In genomic region chr16:20715566-20715965, GRCm38 (mm10) we compare ENCODE assay signal across 9 mouse cellular contexts. TPM values are rescaled to one million over a fixed set of nuclear protein-coding genes. Genes with fewer than 3 reads are reported as not detected.
DNase-seq lines count a peak whose midpoint lies in the region; ATAC-seq and TF ChIP-seq lines count a peak whose summit lies in the region.
"Had no signal": no experiment of that assay in that cellular context is flagged by ENCODE, and none has a peak within 500 bp of the region (broad histone marks: within the 10 kb centered on the region; RNA-seq: fewer than 3 reads in every experiment).

No protein-coding gene starts in this region.

- H3K27me3 ChIP-seq in hindbrain, embryonic 13.5 days = no peaks in the 10 kb centered on the region
- no peaks in the 10 kb centered on the region for H3K27me3 ChIP-seq in midbrain, embryonic 15.5 days (replicated peaks)

- H3K9me3 ChIP-seq in hindbrain, embryonic 13.5 days = no peaks in the 10 kb centered on the region
- H3K9me3 ChIP-seq in midbrain, embryonic 15.5 days = no peaks in the 10 kb centered on the region

- H3K36me3 ChIP-seq in hindbrain, embryonic 13.5 days = peaks cover 42% of the 10 kb centered on the region
- peaks cover 7% of the 10 kb centered on the region; the same call in 1 of the 2 replicates for H3K36me3 ChIP-seq in midbrain, embryonic 15.5 days (replicated peaks)

- H3K27ac ChIP-seq in layer of hippocampus, adult 2 months = peak overlapping the region; percentile 94
- peak overlapping the region; percentile 88 for H3K27ac ChIP-seq in cortical plate, adult 2 months (ENCODE audit: insufficient read depth, low read length)
- H3K27ac ChIP-seq in hindbrain, embryonic 13.5 days = peak overlapping the region; percentile 95
- H3K27ac ChIP-seq in midbrain, embryonic 15.5 days = peak overlapping the region; percentile 90

- peak overlapping the region; percentile 74 for H3K4me3 ChIP-seq in layer of hippocampus, adult 2 months
- H3K4me3 ChIP-seq in cortical plate, adult 2 months (ENCODE audit: insufficient read depth, low read length) = peak overlapping the region; percentile 72
- H3K4me3 ChIP-seq in hindbrain, embryonic 13.5 days = peak overlapping the region; percentile 69
- H3K4me3 ChIP-seq in midbrain, embryonic 15.5 days = peak overlapping the region; percentile 70

- H3K4me2 ChIP-seq in hindbrain, embryonic 13.5 days = peak overlapping the region; percentile 96
- peak overlapping the region; percentile 98 for H3K4me2 ChIP-seq in midbrain, embryonic 15.5 days

- no peak for DNase-seq in layer of hippocampus, adult 2 months (ENCODE audit: low spot score in 2 of 2)
- DNase-seq in layer of hippocampus, adult 9-10 months (ENCODE audit: low spot score) = no peak
- no peak for DNase-seq in frontal cortex, postnatal 36 days (ENCODE audit: low spot score in 2 of 2)
- no peak for DNase-seq in adrenal gland, postnatal 4 days (ENCODE audit: low spot score in 2 of 2)
- DNase-seq in adrenal gland, adult 8-10 months = no peak

- TF ChIP-seq CTCF in layer of hippocampus, adult 2 months (conservative IDR thresholded peaks at IDR 0.05) = no peak
- TF ChIP-seq CTCF in cortical plate, adult 2 months (IDR thresholded peaks at IDR 0.05; ENCODE audit: extremely low read depth, insufficient read depth, low read length) = no peak

- WGBS in hindbrain, embryonic 13.5 days = under 1% methylated on average over 11 of the region's 12 CpGs
- WGBS in midbrain, embryonic 15.5 days = 1% methylated on average over 12 of the region's 12 CpGs

- ATAC-seq in hindbrain, embryonic 13.5 days (ENCODE audit: low FRiP score) = no peak; the same call in 1 of the 2 replicates
- no peak for ATAC-seq in midbrain, embryonic 15.5 days (replicated peaks)

- no peak for TF ChIP-seq POLR2A in cortical plate, adult 2 months (IDR thresholded peaks at IDR 0.05; ENCODE audit: extremely low read depth, insufficient read depth, low read length)

- peaks cover 1% of the 10 kb centered on the region; the same call in 1 of the 2 replicates for H3K4me1 ChIP-seq in cortical plate, adult 2 months (ENCODE audit: control insufficient read depth, insufficient read depth, low read length)
- peaks cover 44% of the 10 kb centered on the region for H3K4me1 ChIP-seq in hindbrain, embryonic 13.5 days (replicated peaks)
- H3K4me1 ChIP-seq in midbrain, embryonic 15.5 days = peaks cover 43% of the 10 kb centered on the region

- peak overlapping the region; percentile 86 for H3K9ac ChIP-seq in hindbrain, embryonic 13.5 days
- peak overlapping the region; percentile 67 for H3K9ac ChIP-seq in midbrain, embryonic 15.5 days

RNA-seq across cellular contexts. Expression of gene Polr2h, which starts 1.9 kb away (rescaled TPM):
- total RNA-seq in layer of hippocampus, adult 2 months (2021) = 10 to 100 TPM; 26.1 TPM
- 52.5 and 53.1 TPM in 2 replicates for polyA plus RNA-seq in cortical plate, adult 2 months (2012; rRNA removed)
- polyA plus RNA-seq in hindbrain, embryonic 13.5 days (2015; fragmentation: Nextera tagmentation; extraction: Ambion mirVana) = 83.5 and 93.7 TPM in 2 replicates
- 82.3 and 90.6 TPM in 2 replicates for polyA plus RNA-seq in midbrain, embryonic 15.5 days (2015; fragmentation: Nextera tagmentation; extraction: Ambion mirVana)
- 10 to 100 TPM; 39.8 to 41.0 TPM for total RNA-seq in adrenal gland, postnatal 4 days (2021)
- total RNA-seq in adrenal gland, adult 8-10 months (2022) = 10 to 100 TPM; 44.3 to 56.0 (median 51.0) TPM

RNA-seq across cellular contexts. Expression of gene Clcn2, which starts 2.0 kb away (rescaled TPM):
- 10 to 100 TPM; 74.2 to 79.5 TPM for total RNA-seq in layer of hippocampus, adult 2 months (2021)
- 122 and 132 TPM in 2 replicates for polyA plus RNA-seq in cortical plate, adult 2 months (2012; rRNA removed)
- polyA plus RNA-seq in hindbrain, embryonic 13.5 days (2015; fragmentation: Nextera tagmentation; extraction: Ambion mirVana) = 30.2 and 31.1 TPM in 2 replicates
- 33.7 and 33.8 TPM in 2 replicates for polyA plus RNA-seq in midbrain, embryonic 15.5 days (2015; fragmentation: Nextera tagmentation; extraction: Ambion mirVana)
- total RNA-seq in adrenal gland, postnatal 4 days (2021) = 10 to 100 TPM; 49.6 to 57.3 TPM
- total RNA-seq in adrenal gland, adult 8-10 months (2022) = 10 to 100 TPM; 44.5 to 52.2 (median 47.6) TPM

RNA-seq across cellular contexts. Expression of gene Chrd, which starts 17.4 kb away (rescaled TPM):
- 10 to 100 TPM; 87.0 to 90.7 TPM for total RNA-seq in layer of hippocampus, adult 2 months (2021)
- polyA plus RNA-seq in cortical plate, adult 2 months (2012; rRNA removed) = 71.8 and 94.6 TPM in 2 replicates
- polyA plus RNA-seq in hindbrain, embryonic 13.5 days (2015; fragmentation: Nextera tagmentation; extraction: Ambion mirVana) = 5.7 and 6.4 TPM in 2 replicates
- 5.6 and 5.7 TPM in 2 replicates for polyA plus RNA-seq in midbrain, embryonic 15.5 days (2015; fragmentation: Nextera tagmentation; extraction: Ambion mirVana)
- 10 to 100 TPM; 14.8 to 17.1 TPM for total RNA-seq in adrenal gland, postnatal 4 days (2021)
- total RNA-seq in adrenal gland, adult 8-10 months (2022) = 10 to 100 TPM; 10.2 to 30.3 (median 20.0) TPM
- total RNA-seq: megakaryocyte progenitor cell, adult 5-6 weeks had no signal

RNA-seq across cellular contexts. Expression of gene Thpo, which starts 18.7 kb away (rescaled TPM):
- total RNA-seq in layer of hippocampus, adult 2 months (2021) = 10 to 100 TPM; 12.5 to 16.2 TPM
- polyA plus RNA-seq in cortical plate, adult 2 months (2012; rRNA removed) = 20.6 and 27.1 TPM in 2 replicates
- 0.88 and 1.1 TPM in 2 replicates for polyA plus RNA-seq in hindbrain, embryonic 13.5 days (2015; fragmentation: Nextera tagmentation; extraction: Ambion mirVana)
- polyA plus RNA-seq in midbrain, embryonic 15.5 days (2015; fragmentation: Nextera tagmentation; extraction: Ambion mirVana) = 1.3 and 1.7 TPM in 2 replicates
- 1 to 10 TPM; 3.8 to 5.0 TPM for total RNA-seq in adrenal gland, postnatal 4 days (2021)
- 1 to 10 TPM; 2.3 to 3.1 (median 2.7) TPM for total RNA-seq in adrenal gland, adult 8-10 months (2022)
- total RNA-seq: megakaryocyte progenitor cell, adult 5-6 weeks had no signal

RNA-seq across cellular contexts. Expression of gene Fam131a, which starts 22.5 kb away (rescaled TPM):
- total RNA-seq in layer of hippocampus, adult 2 months (2021) = 100 to 1,000 TPM; 450 to 457 TPM
- polyA plus RNA-seq in cortical plate, adult 2 months (2012; rRNA removed) = 316 and 358 TPM in 2 replicates
- 32.7 and 35.1 TPM in 2 replicates for polyA plus RNA-seq in hindbrain, embryonic 13.5 days (2015; fragmentation: Nextera tagmentation; extraction: Ambion mirVana)
- polyA plus RNA-seq in midbrain, embryonic 15.5 days (2015; fragmentation: Nextera tagmentation; extraction: Ambion mirVana) = 58.1 and 58.5 TPM in 2 replicates
- 10 to 100 TPM; 14.4 to 15.4 TPM for total RNA-seq in adrenal gland, postnatal 4 days (2021)
- total RNA-seq in adrenal gland, adult 8-10 months (2022) = 10 to 100 TPM; 15.1 to 24.4 (median 19.7) TPM
- total RNA-seq: megakaryocyte progenitor cell, adult 5-6 weeks had no signal
